Mouse (Mus musculus) kidney, adult 2 months (tissue): ENCODE data around the gene Il27ra.

Experiments
- CTCF ChIP-seq: fragments of 200-500 bp; conservative IDR thresholded peaks from 2 replicates; pipeline ENCODE4 v1.5.1; 2011; ENCODE audit warnings: low read depth, mild to moderate bottlenecking, control low read depth, low read length, moderate library complexity, mixed read lengths; ENCODE audit not compliant: insufficient read depth, insufficient read length
- POLR2A ChIP-seq: fragments of 200-500 bp; IDR thresholded peaks from one replicate; pipeline ENCODE4 v1.6.1; 2011; ENCODE audit warnings: low read depth, low read length, control low read depth

DNA sequence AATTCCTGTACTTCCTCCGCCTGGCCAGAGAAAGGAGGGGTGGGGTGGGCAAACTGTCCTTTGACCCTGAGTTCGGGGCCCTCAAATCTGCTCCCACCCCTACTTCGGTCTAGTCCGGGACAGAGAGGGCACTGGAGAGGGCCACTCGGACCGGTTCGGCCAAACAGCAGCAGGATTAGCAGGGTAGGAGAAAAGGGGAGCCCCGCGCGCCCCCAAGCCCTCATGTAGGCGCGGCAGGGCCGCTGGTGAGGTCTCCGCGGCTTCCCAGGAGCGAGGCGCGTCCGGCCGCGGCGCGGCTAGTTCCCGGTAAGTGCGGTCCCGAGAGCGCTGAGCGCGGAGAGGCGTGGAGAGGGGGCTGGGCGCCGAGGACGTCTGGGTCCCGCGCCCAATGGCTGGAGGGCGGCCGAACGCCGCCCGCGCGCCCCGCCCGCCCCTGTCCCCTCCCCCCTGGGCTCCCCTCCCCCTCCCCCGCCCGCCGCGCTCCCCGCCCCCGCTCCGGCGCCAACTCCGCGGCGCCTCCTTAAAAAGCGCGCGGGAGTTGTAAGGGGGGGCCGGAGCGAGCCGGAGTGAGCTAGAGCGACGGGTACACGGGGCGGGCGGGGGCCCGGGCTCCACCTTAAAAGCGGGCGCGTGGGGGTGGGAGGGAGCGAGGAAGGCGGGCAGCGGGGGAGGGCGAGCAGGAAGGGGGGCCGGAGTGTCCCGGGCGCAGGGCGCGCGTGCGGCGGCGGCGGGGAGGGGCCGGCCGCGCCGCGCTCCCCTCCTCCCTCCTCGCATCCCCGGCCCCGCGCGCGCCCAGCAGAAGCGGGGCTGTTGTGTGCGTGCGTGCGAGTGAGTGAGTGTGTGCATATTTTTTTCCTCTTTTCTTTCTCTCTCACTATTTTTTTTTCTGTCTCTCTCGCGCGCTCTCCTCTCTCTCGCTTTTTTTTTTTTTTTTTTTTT lies 45.6 kb downstream of the Il27ra start:
- TF ChIP-seq CTCF (no peak), POLR2A (peak; percentile 63)
